Mouse (Mus musculus) inflammation-experienced regulatory T-cells, adult 16 weeks (primary cell): ENCODE data around the gene Mrm3. TPM values are rescaled to one million over a fixed set of nuclear protein-coding genes. Genes with fewer than 3 reads are reported as not detected.

Source experiments
- polyA plus RNA-seq: library from polyadenylated mRNA; unstranded; fragments of 100-300 nt; shearing (Covaris generic); gene quantifications from one replicate; pipeline ENCODE4 v1.2.1, GENCODE M21; 2017

Mrm3 gene
- 16.2 TPM for polyA plus RNA-seq

DNA sequence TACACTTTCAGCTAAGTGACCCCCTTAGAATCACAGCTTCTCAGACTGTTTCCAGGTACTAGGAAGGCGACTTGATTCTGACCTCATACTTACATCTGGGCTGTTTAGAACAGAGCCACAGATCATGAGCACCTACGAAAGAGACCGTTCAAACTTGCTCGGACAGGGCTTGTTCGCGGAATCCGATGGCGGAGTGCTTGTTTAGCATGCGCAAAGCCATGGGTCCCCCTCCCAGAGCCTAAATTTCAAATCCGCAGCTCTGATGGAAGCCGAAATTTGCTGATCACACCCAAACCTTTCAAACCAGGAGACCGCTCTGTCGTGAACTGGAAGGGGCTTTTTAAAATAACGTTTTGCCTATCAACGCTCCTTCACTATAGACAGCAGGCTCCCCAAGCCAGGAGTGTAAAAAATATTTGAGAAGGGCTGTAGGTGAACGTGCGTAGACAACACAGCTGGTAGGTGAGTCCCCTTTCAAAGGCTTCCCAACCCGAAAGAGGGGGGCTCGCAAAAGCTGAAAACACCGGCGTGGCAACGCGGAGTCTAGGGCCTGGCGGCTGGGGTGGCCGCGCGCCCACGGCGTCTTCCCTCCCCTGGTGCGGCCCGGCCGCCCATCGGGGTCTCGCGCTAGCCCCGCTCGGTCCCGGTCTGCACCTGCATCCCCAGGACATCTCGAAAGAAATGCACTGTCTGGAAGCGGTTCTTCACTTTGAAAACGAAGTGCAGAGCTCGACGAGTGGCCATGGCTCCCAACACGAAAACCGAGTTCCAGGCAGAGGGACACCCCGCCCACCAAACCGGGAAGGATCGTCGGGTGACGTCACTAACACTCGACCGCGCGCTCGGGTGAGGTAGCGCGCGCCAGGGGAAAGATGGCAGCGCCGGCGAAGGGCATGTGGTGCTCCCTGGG, at the start of gene Mrm3, which contains the start of gene Glod4:
Mrm3 (plus strand) TSS at position 815 of the 910 bp plus-strand sequence.
Glod4 (minus strand) TSS at position 825 of the 910 bp plus-strand sequence.

DNA sequence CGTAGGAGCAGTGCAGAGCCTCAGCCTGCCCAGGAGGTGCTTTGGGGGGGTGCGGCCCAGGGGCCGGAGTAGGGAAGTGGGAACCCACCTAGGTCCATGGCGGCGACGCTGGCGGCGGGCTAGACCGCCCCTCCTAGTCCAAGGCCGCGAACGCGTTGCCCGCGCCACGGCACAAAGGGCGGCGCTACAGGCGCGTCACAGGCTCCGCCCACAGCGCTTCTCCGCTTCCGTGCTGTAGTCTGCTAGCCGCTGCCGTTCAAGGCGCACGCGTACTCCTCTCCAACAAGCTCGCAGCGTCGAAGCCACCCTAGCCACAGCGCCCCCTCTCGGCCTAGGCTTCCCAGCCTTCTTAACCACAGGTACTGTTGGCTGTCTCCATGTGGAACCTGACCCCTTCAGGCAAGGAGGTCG, 26.1 kb upstream of the Mrm3 start, which contains the start of the genes Dbil5 and Gemin4:
Dbil5 (plus strand) TSS at position 219 of the 411 bp plus-strand sequence.
Gemin4 (minus strand) TSS at position 275 of the 411 bp plus-strand sequence.

Other genes with a start within 250 kb of the Mrm3 start
- not detected for gene 1700016K19Rik, start 243.8 kb upstream of the Mrm3 start, polyA plus RNA-seq
- gene Rflnb, start 215.9 kb upstream of the Mrm3 start, polyA plus RNA-seq: 26.6 TPM
- 70.0 TPM for gene Vps53, start 64.1 kb upstream of the Mrm3 start, polyA plus RNA-seq
- gene Fam57a, start 64.0 kb upstream of the Mrm3 start, polyA plus RNA-seq: 5.6 TPM
- gene Dbil5, start 26.1 kb upstream of the Mrm3 start, polyA plus RNA-seq: not detected
- gene Gemin4, start 26.1 kb upstream of the Mrm3 start, polyA plus RNA-seq: 31.4 TPM
- 88.5 TPM for gene Glod4, start within 50 bp of the Mrm3 start, polyA plus RNA-seq
- gene Nxn, start 155.4 kb downstream of the Mrm3 start, polyA plus RNA-seq: 0.78 TPM
- gene Timm22, start 163.2 kb downstream of the Mrm3 start, polyA plus RNA-seq: 66.7 TPM